Mouse (Mus musculus) bone marrow, adult 2 months (tissue): ENCODE data around the gene Abcg1.

Experiments
- CTCF ChIP-seq: fragments of 200-500 bp; IDR thresholded peaks from 2 replicates; pipeline ENCODE4 v1.5.1; 2011; ENCODE audit warnings: low read length, control low read depth; ENCODE audit not compliant: control insufficient read depth, insufficient read depth
- POLR2A ChIP-seq: fragments of 200-500 bp; IDR thresholded peaks from 2 replicates; pipeline ENCODE4 v1.6.1; 2011; ENCODE audit warnings: low read depth, mild to moderate bottlenecking, control low read depth, low read length, borderline replicate concordance; ENCODE audit not compliant: control insufficient read depth

DNA sequence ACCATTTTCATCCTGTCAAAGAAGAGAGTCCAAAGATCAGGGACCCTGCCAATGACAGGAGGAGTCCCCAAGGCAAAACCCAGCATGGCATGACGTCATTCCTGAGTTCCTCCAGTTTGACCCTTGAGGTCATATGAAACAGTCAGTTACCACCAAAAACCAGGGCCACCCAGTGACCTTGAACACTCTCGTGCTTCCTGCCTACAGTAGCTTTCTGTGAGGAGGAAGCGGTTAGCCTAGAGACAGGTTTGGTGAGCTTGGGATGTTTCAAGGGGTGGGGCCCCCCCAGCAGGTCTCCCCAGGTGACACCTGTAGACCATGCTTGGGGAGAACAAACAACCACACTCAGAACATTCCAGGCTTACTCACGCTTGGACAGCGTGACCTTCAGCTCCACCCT lies 20.1 kb downstream of the Abcg1 start:
- TF ChIP-seq CTCF (no peak), POLR2A (no peak)
